Mouse (Mus musculus) right cerebral cortex, postnatal 25 days (tissue): Measurements from ENCODE around the gene Zmiz1.

Experiments
- DNase-seq: peaks from one replicate; pipeline ENCODE4 v3.0.0; 2022

The Zmiz1 gene

GRCm38 (mm10) chr14:25493301-25494241, 34.6 kb downstream of the Zmiz1 start:
- no peak for DNase-seq

- no peak for DNase-seq
Measured at GRCm38 (mm10) chr14:25494778-25495177, 35.8 kb downstream of the Zmiz1 start.

- DNase-seq, result no peak
Measured at GRCm38 (mm10) chr14:25496116-25496515, 37.1 kb downstream of the Zmiz1 start.

GRCm38 (mm10) chr14:25496989-25497388, 38.0 kb downstream of the Zmiz1 start:
- no peak for DNase-seq

GRCm38 (mm10) chr14:25497596-25497995, 38.6 kb downstream of the Zmiz1 start:
- no peak for DNase-seq

- DNase-seq, result no peak
Measured at GRCm38 (mm10) chr14:25498367-25498766, 39.4 kb downstream of the Zmiz1 start.

GRCm38 (mm10) chr14:25499526-25499925, 40.5 kb downstream of the Zmiz1 start:
- DNase-seq, result no peak

- DNase-seq, result no peak
Measured at GRCm38 (mm10) chr14:25500511-25501120, 41.6 kb downstream of the Zmiz1 start.

GRCm38 (mm10) chr14:25501481-25501880, 42.5 kb downstream of the Zmiz1 start:
- DNase-seq, result no peak

- no peak for DNase-seq
Measured at GRCm38 (mm10) chr14:25502355-25502754, 43.4 kb downstream of the Zmiz1 start.

- no peak for DNase-seq
Measured at GRCm38 (mm10) chr14:25504241-25504640, 45.3 kb downstream of the Zmiz1 start.

GRCm38 (mm10) chr14:25505201-25505671, 46.3 kb downstream of the Zmiz1 start:
- DNase-seq, result no peak

- DNase-seq, result no peak
Measured at GRCm38 (mm10) chr14:25508111-25508756, 49.2 kb downstream of the Zmiz1 start.

- no peak for DNase-seq
Measured at GRCm38 (mm10) chr14:25508757-25509139, 49.8 kb downstream of the Zmiz1 start.

- DNase-seq, result no peak
Measured at GRCm38 (mm10) chr14:25509450-25510129, 50.6 kb downstream of the Zmiz1 start.

GRCm38 (mm10) chr14:25510362-25510761, 51.4 kb downstream of the Zmiz1 start:
- DNase-seq, result no peak

GRCm38 (mm10) chr14:25510987-25511386, 52.0 kb downstream of the Zmiz1 start:
- no peak for DNase-seq

- DNase-seq, result no peak
Measured at GRCm38 (mm10) chr14:25511564-25511963, 52.6 kb downstream of the Zmiz1 start.

GRCm38 (mm10) chr14:25511967-25512366, 53.0 kb downstream of the Zmiz1 start:
- no peak for DNase-seq

GRCm38 (mm10) chr14:25512803-25513202, 53.8 kb downstream of the Zmiz1 start:
- DNase-seq, result no peak

- DNase-seq, result no peak
Measured at GRCm38 (mm10) chr14:25513496-25513895, 54.5 kb downstream of the Zmiz1 start.

GRCm38 (mm10) chr14:25514943-25515512, 56.0 kb downstream of the Zmiz1 start:
- no peak for DNase-seq

GRCm38 (mm10) chr14:25515924-25516323, 56.9 kb downstream of the Zmiz1 start:
- DNase-seq, result peak; percentile 31
